Mouse (Mus musculus) adrenal gland, postnatal 36 days (tissue): ENCODE measurements around the gene Cfap126. TPM values are rescaled to one million over a fixed set of nuclear protein-coding genes. Genes with fewer than 3 reads are reported as not detected.

ENCODE experiments used
- DNase-seq, 2 experiments: peaks; one replicate each; pipeline ENCODE4 v3.0.0; 2021; ENCODE audit warnings: mixed read lengths in 1 of 2
- total RNA-seq, 2 experiments: library from RNA; stranded (reverse); gene quantifications; 2 replicates each; pipeline ENCODE4 v1.2.3; 2021

Cfap126 gene
- total RNA-seq, 2 experiments from 2014 or later, result 1.9 to 2.6 TPM

DNA sequence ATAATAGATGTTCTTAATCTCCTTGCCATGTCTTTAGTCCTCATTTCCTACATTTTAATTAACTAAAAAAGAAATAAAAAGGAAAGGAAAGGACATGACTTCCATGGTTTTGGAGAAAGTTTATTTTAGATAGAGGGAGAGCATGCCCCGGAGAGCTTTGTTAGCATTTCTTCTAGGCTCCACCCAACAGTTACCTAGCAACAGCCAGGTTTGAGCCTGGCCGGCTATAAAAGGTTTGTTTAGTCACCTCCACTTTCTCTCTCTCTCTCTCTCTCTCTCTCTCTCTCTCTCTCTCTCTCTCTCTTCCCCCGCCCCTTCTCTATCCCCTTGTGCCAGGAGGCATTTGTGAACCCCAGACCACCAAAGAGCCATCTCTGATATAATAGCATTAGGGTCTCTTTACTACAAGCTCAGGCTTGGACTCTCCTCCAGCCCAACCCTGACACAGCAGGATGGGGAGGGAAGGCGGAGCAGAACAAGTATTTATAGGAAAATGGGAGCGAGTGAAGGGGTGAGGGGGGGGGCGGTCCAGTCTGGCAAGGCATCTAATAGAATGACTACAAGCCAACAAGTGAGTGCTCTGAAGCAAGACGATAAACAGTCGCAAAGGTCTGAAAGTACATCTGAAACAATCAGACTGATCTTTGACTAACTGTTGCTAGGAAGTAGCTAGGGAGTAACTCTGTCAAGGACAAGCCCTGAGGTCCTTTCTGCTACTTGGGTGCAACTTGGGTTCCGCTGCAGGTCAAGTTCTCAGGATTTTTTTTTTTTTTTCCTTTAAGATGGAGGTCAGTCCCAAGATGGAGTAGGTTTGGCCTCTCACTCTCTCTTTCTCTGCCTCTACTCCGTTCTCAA lies 17.4 kb upstream of the Cfap126 start:
- DNase-seq, result no peak

DNA sequence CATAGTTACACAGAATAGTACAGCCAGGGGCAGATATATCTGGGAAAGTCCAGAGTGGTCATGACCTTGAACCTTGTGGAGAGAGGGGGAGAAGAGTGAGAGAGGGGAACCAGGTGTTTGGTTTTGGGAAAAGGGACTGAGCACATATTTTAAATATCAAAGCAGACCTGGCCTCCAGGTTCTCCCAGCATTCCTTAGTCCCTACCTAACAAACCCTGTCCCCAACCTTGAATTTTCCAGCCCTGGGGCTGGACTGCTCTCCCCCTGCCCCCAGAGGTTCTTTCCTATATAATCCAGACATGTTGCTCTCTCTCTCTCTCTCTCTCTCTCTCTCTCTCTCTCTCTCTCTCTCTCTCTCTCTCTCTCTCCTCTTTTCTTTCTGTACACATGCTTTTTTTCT lies 16.6 kb upstream of the Cfap126 start:
- DNase-seq, result no peak

DNA sequence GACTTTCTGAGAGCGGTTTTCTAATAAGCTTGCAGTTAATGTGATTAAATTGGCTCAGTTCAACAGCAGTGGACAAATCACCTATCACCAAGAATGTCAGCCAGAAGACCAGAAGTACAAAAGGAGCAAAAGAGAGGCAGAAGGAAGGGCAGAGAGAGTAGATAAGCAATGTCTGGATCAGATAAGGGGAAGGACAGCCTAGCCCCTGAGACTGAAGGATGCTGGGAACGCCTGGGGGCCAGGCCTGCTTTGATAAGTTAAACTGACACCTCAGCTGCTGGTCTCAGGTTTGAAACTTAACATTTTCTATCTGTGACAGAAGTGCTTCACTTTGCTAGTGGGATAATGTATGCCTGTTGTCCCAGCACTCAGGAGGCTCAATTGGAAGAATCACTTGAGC lies 16.1 kb upstream of the Cfap126 start:
- no peak for DNase-seq

DNA sequence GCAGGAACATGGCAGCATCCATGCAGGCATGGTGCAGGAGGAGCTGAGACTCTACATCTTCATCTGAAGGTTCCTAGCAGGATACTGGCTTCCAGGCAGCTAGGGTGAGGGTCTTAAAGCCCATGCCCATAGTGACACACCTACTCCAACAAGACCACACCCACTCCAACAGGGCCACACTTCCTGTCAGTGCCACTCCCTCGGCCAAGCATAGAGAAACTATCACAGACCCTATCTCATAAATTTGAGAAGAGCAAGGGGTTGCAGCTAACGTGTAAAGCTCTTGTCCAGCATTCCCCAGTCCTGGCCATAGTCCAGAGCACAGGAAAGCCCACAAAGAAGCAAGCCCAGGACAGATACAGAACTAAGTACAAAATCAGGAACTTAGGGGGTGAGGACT lies 12.7 kb upstream of the Cfap126 start:
- DNase-seq, result no peak

DNA sequence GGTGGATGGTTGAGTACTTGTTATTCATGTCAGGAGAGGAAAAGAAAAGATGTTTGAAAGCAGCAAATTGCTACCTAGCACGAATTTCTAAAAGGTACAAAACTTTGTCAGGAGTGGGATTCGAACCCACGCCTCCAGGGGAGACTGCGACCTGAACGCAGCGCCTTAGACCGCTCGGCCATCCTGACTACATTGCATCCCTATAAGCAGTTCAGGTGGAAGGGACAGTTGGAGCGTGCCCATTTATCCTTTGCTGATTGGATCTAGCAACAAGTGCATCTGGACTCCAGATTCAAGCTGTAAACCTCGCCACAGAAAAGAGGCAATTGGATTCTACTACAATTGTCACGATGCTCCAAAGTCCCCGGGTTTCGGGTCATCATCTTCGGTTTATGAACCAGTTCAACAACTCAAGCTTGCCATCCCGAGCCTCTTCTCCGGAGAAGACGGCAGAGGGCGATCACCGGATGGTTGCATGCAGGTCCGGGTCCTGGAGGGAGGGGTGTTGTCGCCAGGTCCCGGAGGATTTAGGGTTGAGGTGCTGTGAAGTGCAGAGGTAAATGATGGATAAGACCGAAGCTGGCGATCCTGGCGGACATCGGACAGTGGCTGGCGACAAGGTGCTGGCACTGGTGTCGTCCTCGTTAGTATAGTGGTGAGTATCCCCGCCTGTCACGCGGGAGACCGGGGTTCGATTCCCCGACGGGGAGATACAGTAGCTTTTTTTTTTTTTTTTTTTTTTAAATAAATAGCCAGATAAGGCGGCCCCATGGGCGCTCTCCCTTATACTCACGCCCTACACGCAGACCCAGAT lies 11.8 kb upstream of the Cfap126 start:
- DNase-seq, result peak; percentile 88 to 91

DNA sequence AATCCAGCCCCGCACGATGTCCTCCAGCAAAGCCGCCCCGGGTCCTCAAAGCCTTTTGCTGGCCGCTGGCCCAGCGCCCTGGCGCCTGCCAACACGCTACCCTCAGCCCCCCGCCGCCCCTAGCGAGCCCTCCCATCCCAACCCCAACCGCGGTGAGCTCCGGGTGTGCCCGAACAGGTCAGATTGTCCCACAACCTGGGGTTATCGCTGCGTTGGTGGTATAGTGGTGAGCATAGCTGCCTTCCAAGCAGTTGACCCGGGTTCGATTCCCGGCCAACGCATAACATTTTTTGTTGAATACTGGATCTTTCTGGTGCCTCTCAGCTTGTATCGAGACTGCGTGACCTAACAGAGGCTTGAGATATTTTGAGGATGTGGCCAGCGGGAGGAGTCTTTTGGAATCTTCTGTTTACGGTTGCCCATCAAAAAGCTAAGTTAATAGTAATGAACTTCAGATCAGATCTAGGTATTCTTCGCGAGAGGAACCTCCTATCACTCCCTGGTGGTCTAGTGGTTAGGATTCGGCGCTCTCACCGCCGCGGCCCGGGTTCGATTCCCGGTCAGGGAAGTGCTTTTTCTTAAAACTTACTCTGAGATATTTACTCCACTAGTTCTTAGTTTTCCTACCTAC lies 11.1 kb upstream of the Cfap126 start:
- peak; percentile 87 to 88 for DNase-seq

DNA sequence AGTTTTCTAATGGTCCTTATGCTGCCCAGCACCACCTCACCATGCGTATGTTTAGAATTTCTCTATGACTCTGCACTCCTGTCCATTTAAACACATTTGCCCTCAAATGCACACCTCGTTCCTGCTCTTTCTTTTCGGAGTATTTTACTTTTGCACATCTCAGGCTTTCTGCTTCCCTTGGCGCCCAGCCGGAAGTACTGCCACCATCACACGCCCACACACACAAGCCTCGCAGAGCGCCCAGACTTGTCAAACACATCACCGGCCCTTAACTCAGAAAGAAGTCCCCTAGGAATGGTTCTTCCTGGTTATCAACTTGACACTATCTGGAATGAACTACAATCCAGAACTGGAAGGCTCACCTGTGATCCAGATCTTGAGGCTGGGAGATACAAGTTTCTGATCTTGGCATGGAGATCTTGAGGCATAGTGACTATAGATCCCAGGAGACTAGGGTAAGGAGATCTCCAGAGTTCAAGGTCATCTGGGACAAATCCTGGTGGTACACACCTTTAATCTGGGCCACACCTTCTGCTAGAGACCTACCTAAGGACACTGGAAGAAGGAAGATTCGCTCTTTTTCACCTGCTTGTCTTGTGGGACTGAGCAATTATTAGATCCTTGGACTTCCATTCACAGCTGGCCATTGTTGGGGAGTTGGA lies 10.4 kb upstream of the Cfap126 start:
- DNase-seq, result peak in 1 of 2 experiments; percentile 26

DNA sequence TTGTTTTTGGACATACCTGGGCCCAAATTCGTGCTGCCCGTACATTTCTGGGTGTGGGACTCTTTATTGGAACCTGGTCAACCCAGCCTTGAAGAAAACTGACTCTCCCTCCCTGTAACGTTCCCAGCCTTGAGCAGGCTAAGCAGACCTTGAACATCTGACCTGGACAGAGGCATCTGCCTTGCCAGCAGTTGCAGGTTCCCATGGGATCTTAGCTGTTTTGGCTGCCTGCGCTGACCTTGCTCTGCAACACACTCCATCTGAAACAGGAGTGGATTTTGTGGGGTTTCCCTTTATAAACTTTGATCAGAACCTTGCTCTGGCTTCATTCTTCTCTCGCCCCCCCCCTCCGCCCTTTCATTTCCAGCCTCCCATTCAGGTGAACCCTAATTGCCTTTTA lies 8.5 kb upstream of the Cfap126 start:
- peak; percentile 56 to 60 for DNase-seq

DNA sequence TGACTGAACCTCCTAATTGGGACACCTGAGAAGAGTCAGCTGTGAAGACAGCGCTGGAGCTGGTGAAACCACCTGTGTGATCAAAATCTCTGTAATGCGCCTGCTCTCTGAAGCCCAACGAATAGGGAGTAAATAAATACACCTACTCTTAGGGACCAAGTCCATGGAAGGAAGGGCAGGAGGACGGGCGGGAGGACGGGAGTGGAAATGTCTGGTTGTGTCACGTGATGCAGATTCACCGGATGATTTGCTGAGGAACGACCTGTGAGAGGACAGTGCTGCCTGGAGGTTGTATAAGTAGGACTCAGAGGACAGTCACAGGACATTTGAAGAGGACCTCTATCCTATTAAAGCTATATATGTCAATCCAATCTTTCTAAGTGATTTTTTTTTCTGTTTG lies 4.1 kb upstream of the Cfap126 start:
- no peak for DNase-seq

DNA sequence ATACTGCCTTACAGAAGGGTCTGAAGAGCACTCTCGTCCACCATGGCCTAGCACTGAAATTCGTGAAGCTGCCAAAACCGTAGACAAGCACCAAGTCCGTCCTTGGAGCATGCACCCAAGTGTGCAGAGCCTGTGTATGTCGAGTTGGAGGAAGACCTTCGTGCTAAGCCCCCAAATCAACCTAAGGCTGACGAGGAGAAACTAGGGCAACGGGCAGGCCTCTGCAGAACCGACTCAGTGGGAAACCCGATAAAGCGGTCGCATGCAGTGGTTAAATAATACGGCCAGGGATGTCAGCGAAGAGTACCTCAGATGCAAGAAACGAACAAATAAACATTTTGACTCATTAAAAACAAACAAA lies 3.1 kb upstream of the Cfap126 start:
- no peak for DNase-seq

DNA sequence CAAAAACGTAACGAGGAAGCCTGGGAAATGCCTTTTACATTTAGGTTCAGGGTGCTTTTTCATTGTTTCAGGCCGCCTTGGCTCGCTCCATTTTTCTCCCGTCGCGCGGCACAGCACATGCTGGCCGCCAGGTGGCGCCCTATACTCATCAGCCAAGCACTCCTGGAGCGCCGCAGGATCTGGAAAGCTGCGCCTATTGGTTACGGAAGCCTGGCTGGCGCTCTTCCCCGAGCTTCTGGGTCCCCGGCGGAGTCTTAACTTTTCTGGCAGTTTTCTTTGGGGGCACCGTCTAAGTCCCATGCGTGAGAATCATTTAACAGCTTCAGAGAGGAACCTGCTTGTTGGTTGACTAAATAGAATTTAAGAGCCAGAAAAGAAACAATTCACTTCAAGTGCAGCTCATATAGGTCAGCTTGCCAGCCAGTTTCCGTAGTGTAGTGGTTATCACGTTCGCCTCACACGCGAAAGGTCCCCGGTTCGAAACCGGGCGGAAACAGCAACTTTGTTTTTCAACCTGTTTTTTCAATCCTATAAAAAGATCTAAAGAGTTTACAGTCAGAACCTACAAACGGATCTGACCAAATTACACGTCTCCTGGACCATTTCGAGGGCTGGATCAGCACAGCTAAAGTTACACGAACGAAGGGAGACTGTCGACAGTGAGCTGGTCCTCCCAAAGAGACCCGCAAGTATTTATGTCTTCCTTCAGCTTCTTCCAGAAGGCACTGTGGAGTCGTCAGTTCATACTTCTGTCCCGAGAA lies 2.5 kb upstream of the Cfap126 start:
- peak; percentile 91 to 92 for DNase-seq

DNA sequence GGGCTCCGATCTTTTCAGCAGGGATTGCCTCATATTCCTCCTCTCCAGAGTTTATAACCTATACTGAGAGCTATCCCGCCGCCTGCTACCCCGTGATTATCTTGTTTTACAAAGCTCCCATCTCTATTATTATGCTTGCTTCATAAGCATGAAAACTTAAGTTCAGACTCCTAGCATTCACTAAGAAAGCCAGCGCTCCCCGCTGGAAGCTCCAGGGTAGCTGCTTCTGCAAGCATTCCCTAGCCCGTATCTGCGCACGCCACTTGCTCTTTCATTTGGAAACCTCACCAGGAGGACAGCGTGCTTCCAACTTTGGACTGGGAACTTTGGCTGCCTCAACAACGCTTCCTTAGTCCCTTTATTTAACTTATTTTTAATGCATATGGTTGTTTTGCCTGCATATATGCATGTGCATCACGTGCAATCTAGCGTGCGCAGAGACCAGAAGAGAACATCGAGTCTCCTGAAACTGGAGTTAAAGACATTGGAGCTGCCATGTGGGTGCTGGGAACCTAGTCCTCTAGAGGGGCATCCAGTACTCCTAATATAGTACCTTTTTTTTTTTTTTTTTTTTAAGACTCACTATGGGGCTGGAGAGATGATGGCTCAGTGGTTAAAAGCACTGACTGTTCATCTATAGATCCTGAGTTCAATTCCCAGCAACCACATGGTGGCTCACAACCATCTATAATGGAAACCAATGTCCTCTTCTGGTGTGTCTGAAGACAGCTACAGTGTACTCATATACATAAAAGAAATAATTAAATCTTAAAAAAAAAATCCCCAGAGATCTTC lies 1.7 kb upstream of the Cfap126 start:
- peak; percentile 74 to 78 for DNase-seq

DNA sequence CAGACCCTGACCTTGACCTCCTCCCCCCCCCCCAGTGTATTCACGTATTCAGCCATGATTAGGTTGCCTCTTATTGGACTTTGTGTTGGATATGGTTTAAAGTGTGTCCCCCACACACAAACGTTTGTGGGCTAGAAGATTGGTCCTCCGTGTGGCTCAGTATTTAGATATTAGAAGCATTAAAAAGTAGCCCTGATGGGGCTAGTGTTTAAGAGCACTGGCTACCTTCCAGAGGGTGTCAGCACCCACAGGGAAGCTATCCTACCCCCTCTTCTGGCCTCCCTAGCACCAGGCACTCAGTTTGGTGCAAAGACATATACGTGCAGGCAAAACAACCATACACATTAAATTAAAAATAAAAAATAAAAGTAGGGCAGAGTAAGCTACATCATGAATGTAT lies 732 bp upstream of the Cfap126 start:
- DNase-seq, result no peak

DNA sequence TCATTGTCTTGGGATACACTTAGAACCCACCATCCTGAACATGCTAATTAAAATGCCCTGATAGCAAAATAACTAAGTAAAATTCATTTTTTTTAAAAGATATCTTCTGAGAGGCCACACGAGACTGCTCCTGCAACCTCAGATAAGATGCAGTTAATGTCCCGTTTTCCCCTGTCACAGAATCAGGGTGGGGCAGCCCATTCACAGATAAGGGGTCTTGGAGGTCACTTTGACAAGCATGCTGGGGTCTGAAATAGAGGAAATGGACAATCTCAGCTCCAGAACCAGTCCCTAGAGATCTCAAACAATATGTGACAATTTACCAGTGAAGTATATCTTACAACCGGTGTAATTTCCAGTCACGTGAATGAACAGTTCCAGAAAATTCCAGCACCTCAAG lies 2.6 kb downstream of the Cfap126 start:
- no peak for DNase-seq

DNA sequence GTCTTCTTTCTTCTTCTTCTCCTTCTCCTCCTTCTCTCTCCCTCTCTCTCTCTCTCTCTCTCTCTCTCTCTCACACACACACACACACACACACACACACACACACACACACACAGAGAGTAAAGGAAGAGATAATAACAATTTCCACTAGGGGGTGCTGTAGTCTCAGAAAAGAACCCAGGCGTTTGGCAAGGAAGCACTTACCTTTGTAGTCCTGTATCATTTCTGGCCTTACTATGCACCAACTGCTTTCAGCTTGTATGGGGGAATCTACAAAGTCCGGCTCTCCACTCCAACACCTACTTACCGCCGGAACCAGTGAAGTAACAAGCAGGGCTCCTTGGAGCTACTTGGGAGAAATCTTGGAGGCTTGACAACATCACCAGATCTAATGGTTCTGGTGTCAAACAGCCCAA lies 4.6 kb downstream of the Cfap126 start:
- peak; percentile 31 to 63 for DNase-seq

DNA sequence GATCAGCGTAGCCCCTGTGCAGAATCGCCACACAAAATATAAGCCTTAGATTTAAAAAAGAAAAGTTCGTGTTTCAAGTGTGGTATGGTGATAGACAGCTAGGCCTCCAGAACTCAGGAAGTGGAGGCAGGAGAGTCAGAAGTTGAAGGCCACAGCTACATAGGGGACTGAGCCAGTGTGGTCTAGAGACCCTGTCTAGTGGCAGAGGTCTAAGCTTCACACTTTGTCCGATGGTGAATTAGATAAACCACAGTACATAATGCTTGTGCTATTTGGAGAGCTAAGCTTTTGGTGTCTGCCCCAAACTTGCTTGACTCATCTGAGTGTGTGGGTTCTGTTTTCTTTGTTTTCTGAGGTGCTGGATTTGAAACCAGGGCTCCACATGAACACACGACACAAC lies 5.3 kb downstream of the Cfap126 start:
- no peak for DNase-seq

DNA sequence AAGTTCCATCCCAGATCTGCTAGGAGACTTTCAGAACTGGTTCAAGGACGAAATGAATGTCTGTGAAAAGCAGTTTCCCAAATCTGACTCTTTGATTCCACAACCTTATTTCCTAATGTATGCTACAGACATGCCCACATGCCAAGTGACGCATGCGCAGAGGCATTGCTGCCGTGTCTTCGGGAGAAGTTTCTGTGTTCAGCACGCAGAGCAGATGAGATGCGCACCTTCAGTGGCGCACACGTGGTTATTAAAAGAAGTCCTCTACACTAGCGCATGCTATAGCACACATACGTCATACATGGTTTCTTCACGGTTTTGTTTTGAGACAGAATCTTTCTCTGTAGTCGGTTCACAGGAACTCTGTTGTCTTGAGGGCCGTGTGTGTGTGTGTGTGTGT lies 5.7 kb downstream of the Cfap126 start:
- DNase-seq, result no peak

DNA sequence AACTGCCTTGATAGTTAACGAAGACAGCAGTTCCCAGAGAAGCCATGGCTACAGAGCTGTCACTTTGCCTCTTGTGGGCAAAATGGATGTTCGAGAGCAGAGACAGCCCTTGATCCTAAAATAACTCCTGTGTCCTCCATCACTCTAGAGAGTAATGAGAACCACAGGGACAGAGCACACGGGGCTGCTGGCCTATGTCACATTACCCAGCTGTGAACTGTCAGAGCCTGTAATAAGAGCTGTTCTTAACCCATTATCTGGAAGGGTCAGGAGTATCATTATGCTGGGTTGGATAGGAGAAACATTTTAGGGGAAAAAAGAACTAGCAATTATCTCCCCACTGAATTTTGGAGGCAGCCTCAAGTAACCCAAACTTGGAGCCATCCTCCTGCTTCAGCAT lies 7.2 kb downstream of the Cfap126 start:
- no peak for DNase-seq

DNA sequence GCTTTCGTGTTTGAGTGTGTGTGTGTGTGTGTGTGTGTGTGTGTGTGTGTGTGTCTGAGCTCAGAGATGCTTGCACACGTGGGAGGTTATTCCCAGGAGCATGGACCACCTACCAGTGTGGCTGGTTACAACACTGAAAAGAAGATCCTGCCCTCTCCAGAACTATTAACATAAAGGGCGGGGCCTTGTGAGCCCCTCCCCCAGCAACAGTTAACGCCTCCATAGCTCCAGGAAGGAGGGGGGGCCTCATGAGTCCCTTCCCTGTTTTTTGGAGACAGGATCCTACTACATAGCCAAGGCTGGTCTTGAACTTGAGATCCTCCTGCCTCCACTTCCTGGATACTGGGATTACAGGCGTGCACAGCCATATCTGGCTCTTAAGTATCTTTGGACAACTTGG lies 8.1 kb downstream of the Cfap126 start:
- DNase-seq, result no peak

DNA sequence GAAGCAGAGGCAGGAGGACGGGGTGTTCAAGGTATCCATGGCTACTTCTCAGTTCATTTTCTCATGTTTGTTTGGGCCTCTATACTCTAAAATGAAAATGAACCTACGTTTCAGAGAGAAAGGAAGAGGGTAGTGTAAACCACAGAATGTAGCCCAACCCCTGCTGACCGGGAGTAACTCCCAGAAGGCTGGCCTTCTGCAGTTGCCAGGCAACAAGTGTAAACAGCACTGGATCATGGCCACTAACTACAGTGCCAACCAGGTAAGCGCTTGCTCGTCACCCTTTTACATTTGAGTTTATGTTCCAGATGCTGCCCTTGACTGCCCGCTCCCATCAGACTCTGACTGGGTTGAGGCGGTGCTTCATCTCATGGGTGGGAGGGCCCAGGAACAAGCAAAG lies 9.2 kb downstream of the Cfap126 start:
- DNase-seq, result peak; percentile 57 to 60

DNA sequence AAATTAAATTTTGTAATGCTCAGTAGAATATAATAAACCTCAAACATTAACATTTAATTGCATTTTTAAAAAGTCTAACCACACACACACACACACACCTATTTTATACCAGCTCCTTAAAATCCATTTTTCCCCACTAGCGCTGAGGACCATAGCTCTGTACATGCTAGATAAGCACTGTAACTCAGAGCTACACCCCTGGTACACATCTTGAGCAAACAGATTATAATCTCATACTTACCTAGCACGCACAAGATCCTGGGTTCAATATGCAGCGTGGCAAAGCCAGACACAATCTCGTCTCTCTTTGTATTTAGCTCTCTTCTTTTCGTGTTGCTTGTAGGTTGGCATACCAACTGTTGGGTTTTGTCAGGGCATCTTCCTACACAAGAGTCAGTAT lies 10.7 kb downstream of the Cfap126 start:
- DNase-seq, result no peak
